Mouse (Mus musculus): Measurements from ENCODE around the gene Pde4b. TPM values are rescaled to one million over a fixed set of nuclear protein-coding genes. Genes with fewer than 3 reads are reported as not detected.
A peak's percentile ranks its signal among the peaks of the same experiment; 100 is the strongest.

Pde4b gene
- total RNA-seq, 2 experiments from 2014 or later, result 60.0 to 67.1 TPM

DNA sequence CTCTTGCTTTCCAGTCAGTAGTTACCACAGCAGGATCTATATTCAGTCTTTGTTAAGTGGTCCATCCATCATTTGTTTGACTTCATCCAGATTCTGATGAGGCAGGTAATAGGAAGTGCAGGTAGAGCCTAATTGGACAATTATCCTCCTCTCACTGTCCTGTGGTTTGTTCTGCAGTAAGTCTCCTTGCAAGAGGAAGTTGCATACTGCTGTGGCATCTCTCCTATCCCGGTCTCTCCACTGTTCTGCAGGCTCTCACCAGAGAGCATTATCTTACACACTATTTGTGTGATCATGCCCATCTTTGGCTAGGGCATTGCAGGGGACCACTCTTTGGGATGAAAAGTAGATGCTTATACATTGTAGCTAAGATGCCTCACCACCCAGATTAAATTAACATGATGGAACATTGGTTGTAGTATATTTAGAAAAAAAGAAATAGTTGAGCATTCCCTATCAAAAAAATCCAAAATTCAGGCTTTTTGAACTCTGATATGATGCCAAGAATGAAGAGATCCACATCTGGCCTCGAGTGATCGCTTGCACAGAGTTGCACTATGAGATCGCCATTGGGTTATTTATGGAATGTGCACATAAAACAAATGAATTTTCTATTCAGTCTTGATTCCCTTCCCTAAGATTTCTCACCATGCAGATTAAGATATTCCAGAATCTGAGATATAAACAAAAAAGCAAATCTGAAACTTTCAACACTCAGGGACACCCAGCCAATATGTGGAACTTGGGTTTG, 411.0 kb downstream of the Pde4b start:
- no peak for DNase-seq (ENCODE audit: low spot score in 2 of 2)

DNA sequence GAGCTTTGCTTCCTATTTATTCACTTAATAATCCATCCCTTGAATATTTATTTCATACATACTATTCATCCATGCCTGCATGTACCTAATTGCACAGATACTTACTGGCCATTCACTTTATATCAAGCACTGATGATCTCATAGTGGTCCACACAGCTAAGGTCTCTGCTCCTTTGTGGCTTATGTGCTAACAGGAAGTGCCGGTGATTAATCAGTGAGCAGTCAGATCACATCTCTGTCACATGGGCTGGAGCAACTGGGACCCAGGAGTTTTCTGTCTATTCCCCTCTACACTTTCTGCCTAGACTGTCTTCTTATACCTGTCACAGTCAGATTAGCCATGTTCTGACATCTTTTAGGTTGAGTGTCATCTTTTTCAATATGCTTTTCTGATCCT, 411.6 kb downstream of the Pde4b start:
- DNase-seq (ENCODE audit: low spot score in 2 of 2), result no peak

GRCm38 (mm10) chr4:102505714-102506113, 418.4 kb downstream of the Pde4b start:
- DNase-seq (ENCODE audit: low spot score in 2 of 2), result no peak

GRCm38 (mm10) chr4:102506376-102507280, 419.3 kb downstream of the Pde4b start:
- no peak for DNase-seq (ENCODE audit: low spot score in 2 of 2)

DNA sequence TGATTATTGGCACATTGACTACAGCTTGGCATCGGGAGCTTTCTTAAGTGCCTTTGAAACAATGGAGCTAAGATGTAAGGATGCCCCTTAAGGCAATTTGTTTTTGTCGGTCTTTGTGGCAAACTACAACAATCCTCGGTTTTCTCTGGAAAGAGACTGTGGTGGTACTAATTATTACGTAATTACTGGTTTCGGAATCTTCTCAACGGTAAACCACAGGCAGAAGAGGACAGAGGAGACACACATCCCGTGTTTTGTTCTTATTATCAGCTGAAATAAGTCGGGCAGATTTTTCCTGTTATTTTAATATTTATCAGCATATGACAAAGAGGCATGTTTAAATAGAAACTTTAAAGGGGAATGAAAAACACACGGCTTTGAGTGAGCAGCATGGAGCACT, 420.0 kb downstream of the Pde4b start:
- DNase-seq (ENCODE audit: low spot score in 2 of 2), result no peak

DNA sequence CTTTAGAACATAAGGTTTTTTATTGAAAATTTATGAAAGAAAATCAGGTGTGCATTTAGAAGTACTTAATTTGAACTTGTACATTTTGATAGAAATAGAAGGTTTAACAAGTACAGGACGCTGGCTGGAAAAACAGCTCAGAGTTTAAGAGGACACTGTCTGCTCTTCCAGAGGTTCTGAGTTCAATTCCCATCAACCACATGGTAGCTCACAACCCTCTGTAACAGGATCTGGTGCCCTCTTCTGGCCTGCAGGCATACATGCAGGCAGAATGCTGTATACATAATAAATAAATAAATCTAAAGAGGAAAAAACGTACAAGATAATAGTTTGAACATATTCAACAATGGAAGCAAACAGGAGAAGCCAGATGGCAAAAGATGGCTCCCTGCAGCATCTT, 420.4 kb downstream of the Pde4b start:
- DNase-seq (ENCODE audit: low spot score in 2 of 2), result no peak

GRCm38 (mm10) chr4:102510061-102510460, 422.7 kb downstream of the Pde4b start:
- no peak for DNase-seq (ENCODE audit: low spot score in 2 of 2)

GRCm38 (mm10) chr4:102510939-102511391, 423.6 kb downstream of the Pde4b start:
- DNase-seq (ENCODE audit: low spot score in 2 of 2), result peak; percentile 40 to 65

DNA sequence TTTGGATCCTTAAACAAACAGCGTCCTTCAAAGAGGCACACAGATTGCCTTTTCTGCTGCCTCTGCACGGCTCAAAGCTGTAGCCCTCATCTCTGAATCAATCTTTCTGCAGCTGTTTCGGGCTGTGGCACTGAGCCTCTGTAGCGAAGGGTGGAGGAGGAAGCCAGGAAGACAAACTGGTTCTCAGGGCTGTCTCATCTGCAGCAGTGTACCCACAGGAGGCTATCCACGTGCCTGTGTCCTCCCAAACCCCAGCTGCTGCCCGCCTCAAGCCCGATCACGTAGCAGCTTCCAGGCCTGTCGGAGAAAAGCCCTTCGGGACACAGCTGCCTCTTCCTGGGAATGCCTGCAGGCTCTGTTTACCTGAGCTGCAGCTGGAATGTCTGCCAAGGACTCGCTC, 424.2 kb downstream of the Pde4b start:
- DNase-seq (ENCODE audit: low spot score in 2 of 2), result peak; percentile 27 to 39

GRCm38 (mm10) chr4:102512940-102513339, 425.6 kb downstream of the Pde4b start:
- no peak for DNase-seq (ENCODE audit: low spot score in 2 of 2)

DNA sequence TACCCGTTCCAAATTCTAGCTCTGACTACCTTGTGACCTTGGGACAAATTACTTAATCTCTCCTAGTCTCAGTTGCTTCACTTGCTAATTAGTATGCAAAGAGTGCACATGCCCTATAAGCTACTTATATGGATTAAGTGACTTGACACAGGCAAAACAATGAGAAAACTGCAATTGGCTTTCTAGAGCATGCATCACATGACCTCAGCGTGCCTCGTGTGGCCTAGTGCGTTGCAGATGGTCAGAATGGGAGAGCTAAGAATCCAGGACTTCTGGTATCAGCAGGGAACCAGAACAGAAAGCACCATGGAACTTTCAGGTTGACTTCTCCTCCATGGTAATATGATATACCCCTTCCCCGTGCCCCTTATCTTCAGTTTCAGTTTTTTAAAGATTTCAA, 426.2 kb downstream of the Pde4b start:
- DNase-seq (ENCODE audit: low spot score in 2 of 2), result no peak

GRCm38 (mm10) chr4:102514972-102515835, 427.9 kb downstream of the Pde4b start:
- no peak for DNase-seq (ENCODE audit: low spot score in 2 of 2)

DNA sequence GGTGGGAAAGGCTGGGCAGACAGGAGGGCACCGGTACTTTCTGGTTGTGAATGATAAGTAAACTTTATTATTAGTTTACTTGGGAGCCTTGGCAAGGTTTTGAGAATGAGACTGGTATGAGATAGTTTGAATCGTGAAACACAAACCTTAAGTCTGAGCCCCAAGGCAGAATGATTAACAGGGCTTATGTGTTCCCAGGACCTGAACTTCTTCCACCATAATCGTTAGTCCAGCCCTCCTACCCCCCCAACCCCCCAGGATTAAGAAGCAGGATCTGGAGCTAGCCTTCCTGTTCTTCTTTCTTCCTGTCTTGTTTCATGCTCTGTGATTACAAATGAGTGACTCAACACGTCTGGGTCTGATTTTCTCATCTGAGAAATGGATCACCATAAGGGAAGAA, 429.1 kb downstream of the Pde4b start:
- no peak for DNase-seq (ENCODE audit: low spot score in 2 of 2)

GRCm38 (mm10) chr4:102516982-102517630, 429.8 kb downstream of the Pde4b start:
- DNase-seq (ENCODE audit: low spot score in 2 of 2), result peak; percentile 53 to 54

DNA sequence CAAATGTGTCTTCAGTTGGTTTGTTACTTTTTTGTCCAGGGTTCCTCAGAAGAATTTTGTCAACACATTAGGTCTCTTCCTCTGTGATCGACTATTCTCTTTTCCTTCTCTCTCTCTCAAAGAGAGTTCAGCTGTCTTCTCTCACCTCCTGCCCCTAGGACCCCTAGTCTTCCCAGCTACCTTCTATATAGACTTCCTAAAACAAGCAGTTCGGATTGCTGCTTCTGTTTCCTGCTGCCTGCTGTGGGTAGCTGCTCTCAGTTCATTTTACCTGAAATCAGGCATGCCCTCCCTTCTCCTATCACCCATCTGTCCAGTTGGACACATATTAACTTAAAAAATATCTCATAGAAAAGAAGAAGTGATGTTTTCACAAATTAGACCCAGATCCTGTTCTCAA, 430.3 kb downstream of the Pde4b start:
- no peak for DNase-seq (ENCODE audit: low spot score in 2 of 2)

GRCm38 (mm10) chr4:102518341-102518740, 431.0 kb downstream of the Pde4b start:
- DNase-seq (ENCODE audit: low spot score in 2 of 2), result no peak

- DNase-seq (ENCODE audit: low spot score in 2 of 2), result no peak
These were observed 433.4 kb downstream of the Pde4b start for GRCm38 (mm10) chr4:102520669-102521261.

DNA sequence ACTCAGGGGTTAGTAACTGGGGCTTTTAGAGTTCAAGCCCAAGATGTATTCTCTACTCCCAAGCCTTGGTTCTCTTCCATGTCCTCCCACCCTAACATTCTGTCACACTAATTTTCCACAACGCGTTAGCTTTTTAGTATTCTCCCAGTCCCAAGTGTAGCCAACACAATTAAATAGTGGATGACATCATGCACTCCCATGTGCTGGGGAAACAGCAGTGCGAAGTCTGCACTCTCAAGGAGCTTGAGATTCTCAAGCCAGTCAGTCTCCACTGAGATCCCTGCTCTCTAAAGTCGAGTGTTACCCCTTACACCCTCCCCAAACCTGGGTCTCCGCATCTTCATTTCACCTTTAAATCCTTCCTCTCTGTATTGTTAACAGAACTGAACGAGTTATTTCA, 434.1 kb downstream of the Pde4b start:
- no peak for DNase-seq (ENCODE audit: low spot score in 2 of 2)

- DNase-seq (ENCODE audit: low spot score in 2 of 2), result no peak
These were observed 440.0 kb downstream of the Pde4b start for GRCm38 (mm10) chr4:102527361-102527760.

DNA sequence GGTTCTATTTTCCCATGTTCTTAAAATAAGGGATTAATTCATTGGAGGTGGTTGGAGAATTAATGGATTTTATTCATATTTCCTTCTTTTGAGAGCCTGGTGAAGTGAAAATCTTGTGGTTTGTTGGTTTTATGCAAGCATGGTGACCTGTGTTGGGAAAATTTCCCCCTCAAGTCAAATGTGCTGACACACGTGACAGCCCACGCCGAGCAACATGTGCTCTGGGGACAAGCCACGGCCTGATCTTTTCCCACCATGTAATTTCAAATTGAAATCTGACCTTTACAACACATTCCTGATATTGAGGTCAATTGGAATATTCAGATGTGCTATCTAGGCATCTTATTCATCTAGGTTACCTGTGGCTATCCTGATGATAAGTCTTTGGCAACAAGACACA, 443.5 kb downstream of the Pde4b start:
- no peak for DNase-seq (ENCODE audit: low spot score in 2 of 2)

Measured in layer of hippocampus, postnatal 10 days (tissue).